Mouse (Mus musculus): ENCODE results near the gene Atp6v1e1. TPM values are rescaled to one million over a fixed set of nuclear protein-coding genes. Genes with fewer than 3 reads are reported as not detected.

The Atp6v1e1 gene
- 90.1 TPM for polyA plus RNA-seq (2012; fragmentation: generic; extraction: Trizol)
- long read RNA-seq, experiment 1, transcript Atp6v1e1-201 (9 exons, 1,312 nt) = major isoform, 121 of 136 reads
- long read RNA-seq, experiment 1, partial matches to known transcripts = 10 of 136 reads
- long read RNA-seq, experiment 1, other reads (novel, unspliced or antisense) = 4 of 136 reads
- long read RNA-seq, experiment 2, transcript Atp6v1e1-201 (9 exons, 1,312 nt) = major isoform, 100 of 103 reads
- long read RNA-seq, experiment 2, partial matches to known transcripts = 0 of 103 reads
- long read RNA-seq, experiment 2, other reads (novel, unspliced or antisense) = 3 of 103 reads

DNA sequence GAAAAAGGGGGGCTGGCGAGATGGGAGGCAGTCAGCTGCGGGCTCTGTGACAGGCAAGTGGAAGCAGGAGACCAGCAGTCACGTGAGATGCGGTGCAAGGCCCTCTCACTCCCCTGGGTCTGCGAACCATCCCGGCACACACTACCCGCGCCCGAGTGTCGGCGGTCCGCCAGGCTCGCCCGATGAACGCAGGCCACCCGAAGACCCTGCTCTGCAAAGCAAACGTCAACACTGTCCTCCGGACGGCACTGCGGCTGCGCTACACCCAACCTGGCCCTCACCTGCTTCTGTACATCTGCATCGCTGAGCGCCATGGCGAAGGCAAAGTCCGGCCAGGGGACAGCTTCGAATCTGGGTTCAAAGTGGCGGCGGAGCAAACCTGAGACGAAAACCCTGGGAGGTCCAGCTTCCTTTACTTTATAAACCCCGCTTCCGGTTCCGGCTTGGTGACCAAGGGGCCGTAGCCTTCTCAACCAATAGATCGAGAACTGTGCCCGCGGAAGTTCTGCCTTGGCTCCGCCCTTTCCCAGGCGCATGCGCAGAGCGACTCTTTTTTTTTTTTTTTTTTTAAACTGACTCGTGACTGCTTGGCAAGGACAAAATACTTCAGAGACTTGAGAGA is at the start of gene Atp6v1e1:
Atp6v1e1 (minus strand) TSS at position 487 of the 622 bp plus-strand sequence.
- peaks cover 15% of the 10 kb centered on the region for H3K36me3 ChIP-seq (ENCODE audit: control insufficient read depth, insufficient read depth)
- H3K79me2 ChIP-seq (ENCODE audit: control insufficient read depth, insufficient read depth) = peaks cover 45% of the 10 kb centered on the region
- TF ChIP-seq FOSL1 (IDR thresholded peaks at IDR 0.05; ENCODE audit: insufficient read depth, low read length, poor library complexity, severe bottlenecking) (no peak), USF1 (IDR thresholded peaks at IDR 0.05; ENCODE audit: low read depth) (peak; percentile 52), CEBPB (IDR thresholded peaks at IDR 0.05; ENCODE audit: low read depth) (no peak)
- peaks cover 38% of the 10 kb centered on the region for H3K79me3 ChIP-seq (ENCODE audit: low read depth)
- H3ac ChIP-seq (ENCODE audit: control insufficient read depth, insufficient read length, low read depth) = peak within 1 kb of the TSS; percentile 93
- H3K27me3 ChIP-seq (ENCODE audit: control insufficient read depth, insufficient read depth, insufficient read length) = peaks cover 1% of the 10 kb centered on the region
- peak within 1 kb of the TSS; percentile 94 for H3K4me3 ChIP-seq (ENCODE audit: insufficient read depth, poor library complexity, severe bottlenecking)

GRCm38 (mm10) chr6:120871286-120871685 is 48.7 kb upstream of the Atp6v1e1 start:
- Histone ChIP-seq H3K36me3 (ENCODE audit: control insufficient read depth, insufficient read depth) (peaks cover 14% of the 10 kb centered on the region), H3K4me3 (ENCODE audit: insufficient read depth, poor library complexity, severe bottlenecking) (no peak overlapping the region), H3K79me2 (ENCODE audit: control insufficient read depth, insufficient read depth) (peaks cover 8% of the 10 kb centered on the region), H3K27me3 (ENCODE audit: control insufficient read depth, insufficient read depth, insufficient read length) (no peaks in the 10 kb centered on the region), H3ac (ENCODE audit: control insufficient read depth, insufficient read length, low read depth) (no peak overlapping the region), H3K79me3 (ENCODE audit: low read depth) (peaks cover 8% of the 10 kb centered on the region)
- TF ChIP-seq MAX (IDR thresholded peaks at IDR 0.05) (no peak), CEBPB (IDR thresholded peaks at IDR 0.05; ENCODE audit: low read depth) (no peak), CTCF (IDR thresholded peaks at IDR 0.05; ENCODE audit: control insufficient read depth, insufficient read depth, insufficient read length) (no peak), FOSL1 (IDR thresholded peaks at IDR 0.05; ENCODE audit: insufficient read depth, low read length, poor library complexity, severe bottlenecking) (no peak)

DNA sequence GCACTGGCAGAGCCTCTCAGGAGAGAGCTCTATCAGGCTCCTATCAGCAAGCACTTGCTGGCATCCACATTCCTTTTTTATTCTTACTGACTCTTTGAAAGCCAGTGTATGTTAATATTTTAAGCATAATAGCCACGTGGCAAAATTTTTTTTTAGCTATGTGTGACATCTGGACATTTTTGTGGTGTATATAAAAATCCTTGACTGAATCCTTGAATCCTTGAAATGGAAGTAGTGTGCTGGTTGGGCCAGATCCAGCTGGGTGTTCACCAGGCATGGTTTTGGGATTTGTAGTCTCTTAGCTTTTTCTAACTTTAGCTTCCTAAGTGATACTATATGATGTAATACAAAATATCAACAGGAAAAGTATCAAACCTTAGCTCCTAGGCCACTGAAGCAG is 46.2 kb upstream of the Atp6v1e1 start:
- no peak for TF ChIP-seq USF1 (IDR thresholded peaks at IDR 0.05; ENCODE audit: low read depth)
- no peak for TF ChIP-seq FOSL1 (IDR thresholded peaks at IDR 0.05; ENCODE audit: insufficient read depth, low read length, poor library complexity, severe bottlenecking)
- no peak for TF ChIP-seq MAX (IDR thresholded peaks at IDR 0.05)
- no peak for TF ChIP-seq CEBPB (IDR thresholded peaks at IDR 0.05; ENCODE audit: low read depth)
- TF ChIP-seq CTCF (IDR thresholded peaks at IDR 0.05; ENCODE audit: control insufficient read depth, insufficient read depth, insufficient read length) = no peak
- TF ChIP-seq MYOG (IDR thresholded peaks at IDR 0.05; ENCODE audit: control insufficient read depth, extremely low read depth, insufficient read length) = no peak
- TF ChIP-seq MYOD1 (IDR thresholded peaks at IDR 0.05; ENCODE audit: control insufficient read depth, insufficient read length, low read depth) = no peak
- Histone ChIP-seq H3K36me3 (ENCODE audit: control insufficient read depth, insufficient read depth) (peaks cover 14% of the 10 kb centered on the region), H3K27me3 (ENCODE audit: control insufficient read depth, insufficient read depth, insufficient read length) (no peaks in the 10 kb centered on the region), H3K79me3 (ENCODE audit: low read depth) (peaks cover 10% of the 10 kb centered on the region), H3ac (ENCODE audit: control insufficient read depth, insufficient read length, low read depth) (no peak overlapping the region), H3K79me2 (ENCODE audit: control insufficient read depth, insufficient read depth) (peaks cover 13% of the 10 kb centered on the region), H3K4me3 (ENCODE audit: insufficient read depth, poor library complexity, severe bottlenecking) (no peak overlapping the region)

- Histone ChIP-seq H3ac (ENCODE audit: control insufficient read depth, insufficient read length, low read depth) (no peak overlapping the region), H3K36me3 (ENCODE audit: control insufficient read depth, insufficient read depth) (peaks cover 14% of the 10 kb centered on the region), H3K79me2 (ENCODE audit: control insufficient read depth, insufficient read depth) (peaks cover 37% of the 10 kb centered on the region), H3K79me3 (ENCODE audit: low read depth) (peaks cover 15% of the 10 kb centered on the region), H3K27me3 (ENCODE audit: control insufficient read depth, insufficient read depth, insufficient read length) (no peaks in the 10 kb centered on the region), H3K4me3 (ENCODE audit: insufficient read depth, poor library complexity, severe bottlenecking) (no peak overlapping the region)
- TF ChIP-seq FOSL1 (IDR thresholded peaks at IDR 0.05; ENCODE audit: insufficient read depth, low read length, poor library complexity, severe bottlenecking) (peak; percentile 80), MYOG (IDR thresholded peaks at IDR 0.05; ENCODE audit: control insufficient read depth, extremely low read depth, insufficient read length) (no peak)
These were observed 43.6 kb upstream of the Atp6v1e1 start for GRCm38 (mm10) chr6:120866051-120866814.

DNA sequence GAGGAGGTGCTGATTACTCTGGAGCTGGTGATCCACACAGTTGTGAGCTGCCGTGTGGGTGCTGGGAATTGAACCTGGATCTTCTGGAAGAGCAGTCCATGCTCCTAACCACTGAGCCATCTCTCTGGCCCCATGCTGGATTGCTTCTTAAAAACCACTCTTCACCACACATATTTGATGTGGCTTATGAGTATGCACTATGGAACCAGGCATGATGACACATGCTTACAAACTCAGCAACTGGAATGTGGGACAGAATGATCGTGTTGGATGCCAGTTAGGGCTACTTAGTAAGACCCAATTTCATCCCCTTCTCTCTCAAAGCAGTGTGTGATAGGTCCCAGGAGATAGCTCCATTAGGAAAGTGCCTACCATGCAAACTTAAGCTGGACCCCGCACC is 37.5 kb upstream of the Atp6v1e1 start:
- TF ChIP-seq FOSL1 (IDR thresholded peaks at IDR 0.05; ENCODE audit: insufficient read depth, low read length, poor library complexity, severe bottlenecking) = peak; percentile 54
- TF ChIP-seq CTCF (IDR thresholded peaks at IDR 0.05; ENCODE audit: control insufficient read depth, insufficient read depth, insufficient read length) = no peak
- peak; percentile 53 for TF ChIP-seq MYOD1 (IDR thresholded peaks at IDR 0.05; ENCODE audit: control insufficient read depth, insufficient read length, low read depth)
- no peak for TF ChIP-seq CEBPB (IDR thresholded peaks at IDR 0.05; ENCODE audit: low read depth)
- Histone ChIP-seq H3K27me3 (ENCODE audit: control insufficient read depth, insufficient read depth, insufficient read length) (no peaks in the 10 kb centered on the region), H3K79me2 (ENCODE audit: control insufficient read depth, insufficient read depth) (peaks cover 68% of the 10 kb centered on the region), H3ac (ENCODE audit: control insufficient read depth, insufficient read length, low read depth) (no peak overlapping the region), H3K79me3 (ENCODE audit: low read depth) (peaks cover 16% of the 10 kb centered on the region), H3K36me3 (ENCODE audit: control insufficient read depth, insufficient read depth) (peaks cover 8% of the 10 kb centered on the region), H3K4me3 (ENCODE audit: insufficient read depth, poor library complexity, severe bottlenecking) (no peak overlapping the region)

All from C2C12 (cell line).